Mouse (Mus musculus): ENCODE measurements around the gene Cpsf3.

Gene Cpsf3

GRCm38 (mm10) chr12:21326325-21326724, 41.1 kb downstream of the Cpsf3 start:
- in situ Hi-C loops (cut with MboI; ENCODE audit: unreplicated experiment in 2 of 2), result no loop called here

GRCm38 (mm10) chr12:21329661-21330400, 44.6 kb downstream of the Cpsf3 start:
- in situ Hi-C loops (cut with MboI; ENCODE audit: unreplicated experiment in 2 of 2), result no loop called here

- in situ Hi-C loops (cut with MboI; ENCODE audit: unreplicated experiment in 2 of 2), result no loop called here
Observed at GRCm38 (mm10) chr12:21330961-21331576, 45.9 kb downstream of the Cpsf3 start.

GRCm38 (mm10) chr12:21331711-21332110, 46.5 kb downstream of the Cpsf3 start:
- in situ Hi-C loops (cut with MboI; ENCODE audit: unreplicated experiment in 2 of 2), result no loop called here

GRCm38 (mm10) chr12:21333021-21333420, 47.8 kb downstream of the Cpsf3 start:
- in situ Hi-C loops (cut with MboI; ENCODE audit: unreplicated experiment in 2 of 2), result no loop called here

- in situ Hi-C loops (cut with MboI; ENCODE audit: unreplicated experiment in 2 of 2), result no loop called here
Observed at GRCm38 (mm10) chr12:21333766-21334165, 48.6 kb downstream of the Cpsf3 start.

GRCm38 (mm10) chr12:21335869-21336268, 50.7 kb downstream of the Cpsf3 start:
- in situ Hi-C loops (cut with MboI; ENCODE audit: unreplicated experiment in 2 of 2), result no loop called here

- in situ Hi-C loops (cut with MboI; ENCODE audit: unreplicated experiment in 2 of 2), result no loop called here
Observed at GRCm38 (mm10) chr12:21337171-21337570, 52.0 kb downstream of the Cpsf3 start.

- in situ Hi-C loops (cut with MboI; ENCODE audit: unreplicated experiment in 2 of 2), result no loop called here
Observed at GRCm38 (mm10) chr12:21340674-21341073, 55.5 kb downstream of the Cpsf3 start.

- in situ Hi-C loops (cut with MboI; ENCODE audit: unreplicated experiment in 2 of 2), result no loop called here
Observed at GRCm38 (mm10) chr12:21346972-21347371, 61.8 kb downstream of the Cpsf3 start.

GRCm38 (mm10) chr12:21350113-21350876, 65.1 kb downstream of the Cpsf3 start:
- in situ Hi-C loops (cut with MboI; ENCODE audit: unreplicated experiment in 2 of 2), result no loop called here

GRCm38 (mm10) chr12:21353681-21354080, 68.5 kb downstream of the Cpsf3 start:
- in situ Hi-C loops (cut with MboI; ENCODE audit: unreplicated experiment in 2 of 2), result no loop called here

- in situ Hi-C loops (cut with MboI; ENCODE audit: unreplicated experiment in 2 of 2), result no loop called here
Observed at GRCm38 (mm10) chr12:21362686-21363085, 77.5 kb downstream of the Cpsf3 start.

- in situ Hi-C loops (cut with MboI; ENCODE audit: unreplicated experiment in 2 of 2), result no loop called here
Observed at GRCm38 (mm10) chr12:21363195-21363594, 78.0 kb downstream of the Cpsf3 start.

All from v-Abl transformed pro-B cells (cell line).